Mouse (Mus musculus): ENCODE measurements around the gene Cntnap1.

DNA sequence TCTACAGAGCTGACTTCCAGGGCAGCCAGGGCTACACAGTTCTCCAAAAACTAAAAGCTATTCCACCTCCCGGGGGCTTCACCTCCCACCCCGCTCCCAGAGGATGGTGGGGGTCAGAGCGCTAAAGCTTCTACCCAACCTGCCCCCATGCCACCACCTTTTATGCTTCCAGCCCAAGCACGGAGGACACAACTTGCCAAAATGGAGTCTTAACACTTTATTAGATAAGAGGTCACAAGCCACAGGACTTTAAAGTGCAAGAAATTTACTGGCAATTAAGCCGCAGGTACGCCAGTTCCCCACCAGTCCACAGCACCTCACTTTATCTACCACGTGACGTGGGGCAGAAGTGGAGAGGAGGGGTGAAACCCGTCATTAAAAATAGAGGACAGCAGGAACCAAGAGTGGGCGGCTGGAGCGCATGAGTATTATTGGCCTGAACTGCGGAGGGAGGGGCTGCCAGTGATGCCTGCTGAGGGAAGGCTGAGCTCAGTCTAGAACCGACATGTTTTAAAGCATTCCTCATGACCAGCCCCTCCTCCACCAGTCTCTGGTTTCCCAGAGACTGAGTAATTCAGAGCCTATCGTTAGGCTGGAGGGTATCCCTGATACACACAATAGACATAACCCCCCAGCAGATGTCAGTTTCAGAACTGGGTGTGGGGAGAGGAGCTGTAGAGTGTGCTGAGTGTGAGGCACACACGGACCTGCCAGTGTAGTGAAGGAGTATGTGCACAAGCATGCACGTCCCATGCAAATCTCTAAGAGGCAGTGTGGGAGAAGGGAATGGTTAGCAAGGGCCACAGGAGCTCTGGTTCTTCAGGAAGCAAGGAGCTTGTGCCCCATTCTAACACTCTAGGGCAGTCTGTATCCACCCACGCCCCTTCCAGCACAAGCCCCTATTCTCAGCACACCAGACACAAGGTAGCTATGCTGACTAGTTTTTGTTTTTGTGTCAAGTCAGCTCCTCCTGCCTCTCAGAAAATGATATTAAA, 20.9 kb downstream of the Cntnap1 start:
- no peak for TF ChIP-seq ZC3H11A (IDR thresholded peaks at IDR 0.05; ENCODE audit: borderline replicate concordance, low read depth, low read length)
- TF ChIP-seq CHD2 (IDR thresholded peaks at IDR 0.05; ENCODE audit: low read depth, low read length) = no peak
- no peak for TF ChIP-seq MAFK (IDR thresholded peaks at IDR 0.05; ENCODE audit: insufficient read depth, low read depth, low read length)
- no peak for TF ChIP-seq ZNF384 (IDR thresholded peaks at IDR 0.05; ENCODE audit: low read depth, low read length)
- TF ChIP-seq HCFC1 (IDR thresholded peaks at IDR 0.05; ENCODE audit: borderline replicate concordance, insufficient read depth, low read length) = no peak
